Mouse (Mus musculus): ENCODE data around the gene BC029722.

- no peak for TF ChIP-seq CTCF (conservative IDR thresholded peaks at IDR 0.05; ENCODE audit: insufficient read depth, insufficient read length, low read depth, low read length)
- no peak for TF ChIP-seq POLR2A (IDR thresholded peaks at IDR 0.05; ENCODE audit: low read depth, low read length)
Observed at GRCm38 (mm10) chr2:155779066-155779465, 40.2 kb downstream of the BC029722 start.

Measured in kidney, adult 2 months (tissue).